Mouse (Mus musculus): ENCODE measurements around the gene Pilra. TPM values are rescaled to one million over a fixed set of nuclear protein-coding genes. Genes with fewer than 3 reads are reported as not detected.

The Pilra gene
- 1.4 and 2.4 TPM in 2 replicates for polyA plus RNA-seq (2012; ENCODE audit: low replicate concordance)

DNA sequence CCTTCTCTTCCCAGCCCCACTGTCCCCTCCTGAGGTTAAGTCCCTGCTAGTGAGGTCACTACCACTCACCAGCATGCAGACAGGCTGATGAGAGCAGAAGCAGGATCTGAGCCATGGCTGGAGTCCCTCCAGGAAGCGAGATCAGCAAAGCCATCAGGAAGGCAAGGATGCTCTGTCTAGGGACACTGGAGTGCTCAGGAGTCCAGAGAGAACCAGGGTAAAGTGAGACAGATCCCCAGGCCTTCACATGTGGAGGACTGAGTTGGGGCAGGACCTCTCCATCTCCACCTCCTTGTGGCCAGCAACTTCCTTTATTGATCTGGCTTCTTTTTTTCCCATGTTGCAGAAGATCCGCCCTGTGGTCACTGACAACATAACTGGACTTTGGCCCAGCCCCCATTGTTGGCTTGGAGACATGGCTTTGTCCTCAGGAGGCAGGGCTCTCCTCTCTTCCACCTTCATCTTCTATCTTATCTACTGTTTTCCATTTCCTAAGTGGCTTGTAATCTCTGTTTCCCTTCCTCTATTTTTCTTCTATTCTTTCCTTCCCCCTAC, at the start of gene Pilra:
Pilra (minus strand) TSS at position 316 of the 555 bp plus-strand sequence.

DNA sequence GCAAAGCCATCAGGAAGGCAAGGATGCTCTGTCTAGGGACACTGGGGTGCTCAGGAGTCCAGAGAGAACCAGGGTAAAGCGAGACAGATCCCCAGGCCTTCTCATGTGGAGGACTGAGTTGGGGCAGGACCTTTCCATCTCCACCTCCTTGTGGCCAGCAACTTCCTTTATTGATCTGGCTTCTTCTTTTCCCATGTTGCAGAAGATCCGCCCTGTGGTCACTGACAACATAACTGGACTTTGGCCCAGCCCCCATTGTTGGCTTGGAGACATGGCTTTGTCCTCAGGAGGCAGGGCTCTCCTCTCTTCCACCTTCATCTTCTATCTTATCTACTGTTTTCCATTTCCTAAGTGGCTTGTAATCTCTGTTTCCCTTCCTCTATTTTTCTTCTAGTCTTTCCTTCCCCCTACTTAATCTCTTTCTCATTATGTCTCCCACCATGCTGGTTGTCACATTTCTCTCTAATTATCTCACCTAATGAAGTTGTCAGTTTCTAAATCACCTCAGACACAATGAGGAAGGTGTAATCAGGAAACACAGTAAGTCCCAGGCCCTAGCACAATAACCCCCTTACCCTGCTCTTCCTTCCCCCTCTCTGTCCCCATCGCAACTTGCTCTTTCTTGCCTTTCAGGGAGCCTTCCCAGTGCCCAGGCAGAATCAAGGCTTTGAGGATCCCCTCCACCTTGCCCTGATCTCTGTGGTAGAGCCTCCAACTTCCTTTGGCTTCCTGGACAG, 35.7 kb upstream of the Pilra start, which contains the start of gene Pilrb2:
Pilrb2 (minus strand) TSS at position 172 of the 737 bp plus-strand sequence.

DNA sequence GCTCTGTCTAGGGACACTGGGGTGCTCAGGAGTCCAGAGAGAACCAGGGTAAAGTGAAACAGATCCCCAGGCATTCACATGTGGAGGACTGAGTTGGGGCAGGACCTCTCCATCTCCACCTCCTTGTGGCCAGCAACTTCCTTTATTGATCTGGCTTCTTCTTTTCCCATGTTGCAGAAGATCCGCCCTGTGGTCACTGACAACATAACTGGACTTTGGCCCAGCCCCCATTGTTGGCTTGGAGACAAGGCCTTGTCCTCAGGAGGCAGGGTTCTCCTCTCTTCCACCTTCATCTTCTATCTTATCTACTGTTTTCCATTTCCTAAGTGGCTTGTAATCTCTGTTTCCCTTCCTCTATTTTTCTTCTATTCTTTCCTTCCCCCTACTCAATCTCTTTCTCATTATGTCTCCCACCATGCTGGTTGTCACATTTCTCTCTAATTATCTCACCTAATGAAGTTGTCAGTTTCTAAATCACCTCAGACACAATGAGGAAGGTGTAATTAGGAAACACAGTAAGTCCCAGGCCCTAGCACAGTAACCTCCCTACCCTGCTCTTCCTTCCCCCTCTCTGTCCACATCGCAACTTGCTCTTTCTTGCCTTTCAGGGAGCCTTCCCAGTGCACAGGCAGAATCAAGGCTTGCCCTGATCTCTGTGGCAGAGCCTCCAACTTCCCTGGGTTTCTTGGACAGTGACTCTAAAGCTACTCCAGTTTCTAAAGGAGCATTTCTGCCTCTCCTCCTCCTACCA, 22.1 kb upstream of the Pilra start, which contains the start of gene Pilrb1:
Pilrb1 (minus strand) TSS at position 147 of the 751 bp plus-strand sequence.

DNA sequence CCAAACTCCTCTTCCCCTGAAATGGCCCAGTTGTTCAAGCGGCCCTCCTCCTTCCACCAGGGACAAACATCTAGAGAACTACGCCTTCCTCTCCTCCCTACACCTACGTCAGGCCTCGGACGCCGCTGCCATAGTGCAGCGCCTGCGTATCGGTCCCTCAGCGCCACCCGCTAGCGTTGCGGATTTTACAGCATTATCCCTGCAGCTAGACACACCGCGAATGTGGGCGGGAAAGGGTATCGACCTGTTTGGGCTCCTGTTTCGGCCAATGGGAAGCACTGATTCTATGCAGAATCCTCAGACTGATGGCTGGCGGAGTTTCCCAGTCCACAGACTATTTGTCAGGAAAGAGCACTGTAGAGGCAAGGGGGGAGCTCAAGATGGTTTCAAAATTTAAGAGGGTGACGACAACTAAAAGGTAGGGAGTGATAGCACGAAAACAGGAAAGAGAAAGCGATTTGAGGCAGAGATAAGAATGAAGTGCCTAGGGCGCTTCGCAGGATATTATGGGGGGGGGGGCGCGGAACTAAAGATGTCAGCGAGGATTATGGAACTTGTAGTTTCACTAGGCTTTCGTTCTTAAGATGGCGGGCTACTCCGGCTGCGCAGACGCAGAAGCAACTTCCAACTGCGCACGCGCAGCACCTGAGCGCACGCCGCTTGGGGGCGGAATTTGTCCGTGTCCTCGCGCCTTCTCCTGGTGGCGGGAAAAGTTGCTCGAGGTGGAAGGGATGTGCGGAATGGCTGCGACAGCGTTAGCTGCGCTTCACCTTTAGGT, 48.7 kb downstream of the Pilra start, which contains the start of the genes Mepce and Zcwpw1:
Mepce (minus strand) TSS at position 505 of the 778 bp plus-strand sequence.
Zcwpw1 (plus strand) TSS at position 648 of the 778 bp plus-strand sequence.

DNA sequence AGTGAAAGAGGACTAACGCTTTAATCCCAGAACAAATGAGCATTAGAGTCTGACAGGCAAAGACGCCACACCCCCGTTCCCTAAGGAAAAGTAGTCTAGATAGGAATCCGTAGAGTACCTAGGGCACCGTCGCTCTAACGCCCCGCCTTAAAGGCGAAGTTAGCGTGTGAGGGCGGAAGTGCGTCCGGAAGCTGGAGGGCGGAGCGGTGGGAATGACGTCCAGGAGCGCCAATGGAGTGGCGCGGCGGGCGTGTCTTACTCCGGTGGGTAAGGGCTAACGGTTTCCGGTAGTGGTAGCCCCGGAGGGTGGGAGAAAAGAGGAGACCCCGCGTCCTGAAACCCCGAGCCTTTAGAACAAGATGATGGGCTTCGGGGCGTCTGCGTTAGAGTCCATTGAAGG, 57.4 kb downstream of the Pilra start, which contains the start of gene Ppp1r35:
Ppp1r35 (plus strand) TSS at position 215 of the 400 bp plus-strand sequence.

Other genes starting within 250 kb of the Pilra start
- gene Mospd3, start 235.2 kb downstream of the Pilra start, polyA plus RNA-seq (2012; ENCODE audit: low replicate concordance), result 1,131 and 1,239 TPM in 2 replicates
- 19.5 and 40.7 TPM in 2 replicates for gene Pcolce, start 222.5 kb downstream of the Pilra start, polyA plus RNA-seq (2012; ENCODE audit: low replicate concordance)
- 0.19 TPM in 1 of 2 replicates, not detected in the other for gene Fbxo24, start 207.3 kb downstream of the Pilra start, polyA plus RNA-seq (2012; ENCODE audit: low replicate concordance)
- 212 and 267 TPM in 2 replicates for gene Lrch4, start 207.2 kb downstream of the Pilra start, polyA plus RNA-seq (2012; ENCODE audit: low replicate concordance)
- 10.1 and 35.3 TPM in 2 replicates for gene Gm20605, start 207.1 kb downstream of the Pilra start, polyA plus RNA-seq (2012; ENCODE audit: low replicate concordance)
- 51.9 and 75.4 TPM in 2 replicates for gene Sap25, start 194.9 kb downstream of the Pilra start, polyA plus RNA-seq (2012; ENCODE audit: low replicate concordance)
- gene Irs3, start 190.6 kb downstream of the Pilra start, polyA plus RNA-seq (2012; ENCODE audit: low replicate concordance), result not detected in 2 replicates
- gene Agfg2, start 151.6 kb downstream of the Pilra start, polyA plus RNA-seq (2012; ENCODE audit: low replicate concordance), result 114 and 402 TPM in 2 replicates
- 2.6 and 5.1 TPM in 2 replicates for gene Nyap1, start 94.7 kb downstream of the Pilra start, polyA plus RNA-seq (2012; ENCODE audit: low replicate concordance)
- gene Tsc22d4, start 90.6 kb downstream of the Pilra start, polyA plus RNA-seq (2012; ENCODE audit: low replicate concordance), result 492 and 602 TPM in 2 replicates
- 75.1 and 125 TPM in 2 replicates for gene Ppp1r35, start 57.4 kb downstream of the Pilra start, polyA plus RNA-seq (2012; ENCODE audit: low replicate concordance)
- 163 and 385 TPM in 2 replicates for gene Mepce, start 48.6 kb downstream of the Pilra start, polyA plus RNA-seq (2012; ENCODE audit: low replicate concordance)
- gene Zcwpw1, start 48.5 kb downstream of the Pilra start, polyA plus RNA-seq (2012; ENCODE audit: low replicate concordance), result 0.39 and 0.80 TPM in 2 replicates
- gene Pilrb1, start 21.8 kb upstream of the Pilra start, polyA plus RNA-seq (2012; ENCODE audit: low replicate concordance), result 0.53 and 1.3 TPM in 2 replicates
- 0.57 and 1.4 TPM in 2 replicates for gene Pilrb2, start 35.5 kb upstream of the Pilra start, polyA plus RNA-seq (2012; ENCODE audit: low replicate concordance)
- gene Cyp3a13, start 85.3 kb upstream of the Pilra start, polyA plus RNA-seq (2012; ENCODE audit: low replicate concordance), result not detected in 2 replicates
- gene Gjc3, start 126.8 kb upstream of the Pilra start, polyA plus RNA-seq (2012; ENCODE audit: low replicate concordance), result not detected in 2 replicates
- not detected in 2 replicates for gene Azgp1, start 145.2 kb upstream of the Pilra start, polyA plus RNA-seq (2012; ENCODE audit: low replicate concordance)
- gene Smok3a, start 185.0 kb upstream of the Pilra start, polyA plus RNA-seq (2012; ENCODE audit: low replicate concordance), result not detected in 2 replicates
- gene Smok3b, start 185.1 kb upstream of the Pilra start, polyA plus RNA-seq (2012; ENCODE audit: low replicate concordance), result 0.16 TPM in 1 of 2 replicates, not detected in the other
- gene Smok3c, start 216.9 kb upstream of the Pilra start, polyA plus RNA-seq (2012; ENCODE audit: low replicate concordance), result not detected in 2 replicates
- gene Zkscan1, start 248.8 kb upstream of the Pilra start, polyA plus RNA-seq (2012; ENCODE audit: low replicate concordance), result 0.27 and 1.0 TPM in 2 replicates